Mouse (Mus musculus) hindbrain, embryonic 13.5 days (tissue): ENCODE measurements around the gene Ppp1r9a. TPM values are rescaled to one million over a fixed set of nuclear protein-coding genes. Genes with fewer than 3 reads are reported as not detected.
A peak's percentile ranks its signal among the peaks of the same experiment; 100 is the strongest.

Source experiments
- ATAC-seq: fragments of 200-750 bp; cut with Nextera tagmentation; 2 replicates; pipeline ENCODE4 v1.8.0; 2017; ENCODE audit warnings: moderate TSS enrichment; ENCODE audit not compliant: low FRiP score
- H3K27ac ChIP-seq: fragments of 300-500 bp; sonication (generic); 2 replicates; pipeline ENCODE4 v1.5.1; 2015; ENCODE audit warnings: inconsistent platforms, mild to moderate bottlenecking, moderate library complexity
- H3K27me3 ChIP-seq: fragments of 300-500 bp; sonication (generic); 2 replicates; pipeline ENCODE4 v1.6.1; 2015; ENCODE audit warnings: mild to moderate bottlenecking, inconsistent platforms
- H3K36me3 ChIP-seq: fragments of 300-500 bp; sonication (generic); 2 replicates; pipeline ENCODE4 v1.6.1; 2015; ENCODE audit warnings: mild to moderate bottlenecking, inconsistent platforms
- H3K4me1 ChIP-seq: fragments of 300-500 bp; sonication (generic); replicated peaks from 2 replicates; pipeline ENCODE4 v1.6.1; 2015; ENCODE audit warnings: inconsistent platforms
- H3K4me2 ChIP-seq: fragments of 300-500 bp; sonication (generic); 2 replicates; pipeline ENCODE4 v1.6.1; 2015; ENCODE audit warnings: inconsistent platforms, mild to moderate bottlenecking, moderate library complexity
- H3K4me3 ChIP-seq: fragments of 300-500 bp; sonication (generic); 2 replicates; pipeline ENCODE4 v1.5.1; 2015; ENCODE audit warnings: mild to moderate bottlenecking, inconsistent platforms
- H3K9ac ChIP-seq: fragments of 300-500 bp; sonication (generic); 2 replicates; pipeline ENCODE4 v1.6.1; 2015; ENCODE audit warnings: mild to moderate bottlenecking, inconsistent platforms
- H3K9me3 ChIP-seq: fragments of 300-500 bp; sonication (generic); 2 replicates; pipeline ENCODE4 v1.6.1; 2016; ENCODE audit warnings: inconsistent platforms
- WGBS: fragments of 180-500 bp; shearing (Covaris S2); methylation state at CpG from one replicate; pipeline ENCODE4 v1.1.7; 2015; 5-methylcytosine and 5-hydroxymethylcytosine counted together
- polyA plus RNA-seq: library from polyadenylated mRNA; unstranded; fragments of >200 nt; fragmentation: Nextera tagmentation; extraction: Ambion mirVana; gene quantifications from 2 replicates; pipeline ENCODE4 v1.2.1, GENCODE M21; 2015

Gene Ppp1r9a
- polyA plus RNA-seq, 1 experiment from 2014 or later: 42.0 TPM

DNA sequence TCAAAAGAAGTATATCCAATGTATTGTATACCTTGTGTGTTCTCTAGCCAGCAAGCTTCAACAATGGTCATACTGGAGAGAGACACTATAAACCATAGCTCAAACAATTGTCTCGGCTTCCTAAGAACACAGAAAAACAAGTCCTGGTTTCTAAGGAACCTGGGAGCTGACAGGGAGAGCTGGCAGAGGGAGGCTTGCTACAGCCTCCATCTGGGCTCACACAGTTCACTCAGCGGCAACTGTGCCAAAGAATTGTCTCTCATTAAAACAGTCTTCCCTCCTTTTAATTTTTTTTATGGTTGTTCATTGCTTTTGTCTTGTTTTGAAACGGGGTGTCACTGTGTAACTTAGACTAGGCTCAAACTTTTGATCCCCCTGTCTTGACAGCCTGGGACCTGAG is 217.5 kb downstream of the Ppp1r9a start:
- Histone ChIP-seq H3K4me3 (no peak overlapping the region), H3K4me2 (no peak overlapping the region)

DNA sequence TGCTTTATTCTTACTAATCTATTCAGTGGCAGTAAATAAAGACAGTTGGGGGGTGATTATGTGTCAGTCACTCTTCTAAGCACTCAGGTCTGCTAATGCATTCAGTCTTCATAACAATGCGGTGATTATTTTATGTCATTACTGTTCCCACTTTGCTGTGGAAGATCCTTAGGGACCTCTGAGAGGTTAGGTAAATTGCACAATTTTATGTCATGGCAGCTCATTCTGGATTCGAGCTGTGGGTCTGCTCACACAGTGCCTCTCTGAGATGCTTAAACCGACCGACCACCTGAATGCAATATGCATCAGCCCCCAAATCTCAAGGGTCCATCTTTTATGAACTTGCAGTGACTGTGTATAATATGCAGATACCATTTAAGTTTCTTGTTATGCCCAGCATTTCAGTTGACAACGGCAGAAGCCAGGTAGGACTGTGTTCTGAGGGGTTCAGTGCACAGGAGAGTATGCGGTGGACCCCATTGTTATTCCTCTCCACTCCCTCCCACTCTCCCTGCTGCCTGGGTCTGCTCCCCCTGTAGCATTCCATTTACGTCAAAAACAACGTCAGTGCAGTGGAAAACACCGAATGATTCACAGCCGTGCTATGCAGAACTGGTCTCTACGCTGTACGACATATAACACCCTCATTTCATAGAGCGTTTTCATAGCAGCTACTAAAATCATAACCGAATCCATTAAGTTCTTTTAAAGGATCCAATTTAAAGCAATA is 226.8 kb downstream of the Ppp1r9a start:
- WGBS: 64% methylated on average over 14 of the region's 14 CpGs
- Histone ChIP-seq H3K36me3 (peaks cover 5% of the 10 kb centered on the region), H3K9me3 (no peaks in the 10 kb centered on the region), H3K4me1 (no peaks in the 10 kb centered on the region), H3K4me2 (no peak overlapping the region), H3K27me3 (no peaks in the 10 kb centered on the region), H3K4me3 (no peak overlapping the region), H3K27ac (0 out of 2 replicates have a peak overlapping the region, but pooled peaks have one; percentile 25), H3K9ac (no peak overlapping the region)
- peak; percentile 61; the same call in 1 of the 2 replicates for ATAC-seq

More for the DNA sequence above, 217.5 kb downstream of the Ppp1r9a start:
- ATAC-seq: no peak
- Histone ChIP-seq H3K9ac (no peak overlapping the region), H3K9me3 (no peaks in the 10 kb centered on the region), H3K27ac (no peak overlapping the region), H3K4me1 (no peaks in the 10 kb centered on the region), H3K27me3 (no peaks in the 10 kb centered on the region), H3K36me3 (peaks cover 10% of the 10 kb centered on the region; the same call in 1 of the 2 replicates)
- WGBS: 53% methylated on average over 3 of the region's 3 CpGs

DNA sequence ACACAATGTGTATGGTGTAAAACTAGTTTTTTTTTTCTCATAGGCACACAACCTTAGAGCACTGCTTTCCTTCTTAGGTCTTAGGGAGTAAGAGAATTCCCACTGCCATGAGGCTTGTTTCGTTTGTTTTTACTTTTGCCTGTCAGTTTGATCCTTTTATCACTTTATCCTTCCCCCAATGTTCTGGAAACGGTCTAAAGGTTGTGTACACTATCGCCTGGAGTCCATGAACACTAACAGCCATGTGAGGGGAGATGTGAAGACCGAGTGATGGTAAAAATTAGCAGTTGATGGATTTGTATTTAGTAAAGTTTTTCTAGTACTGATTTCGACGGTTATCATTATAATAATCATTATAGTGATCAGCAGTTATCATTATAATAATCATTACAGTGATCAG is 232.3 kb downstream of the Ppp1r9a start:
- WGBS: 89% methylated on average over 6 of the region's 6 CpGs
- H3K27ac ChIP-seq: no peak overlapping the region
- no peaks in the 10 kb centered on the region; the same call in 1 of the 2 replicates for H3K4me1 ChIP-seq
- H3K9me3 ChIP-seq: no peaks in the 10 kb centered on the region
- peaks cover 26% of the 10 kb centered on the region for H3K36me3 ChIP-seq
- H3K4me3 ChIP-seq: no peak overlapping the region
- ATAC-seq: no peak
- H3K27me3 ChIP-seq: no peaks in the 10 kb centered on the region
- H3K9ac ChIP-seq: no peak overlapping the region
- H3K4me2 ChIP-seq: no peak overlapping the region

DNA sequence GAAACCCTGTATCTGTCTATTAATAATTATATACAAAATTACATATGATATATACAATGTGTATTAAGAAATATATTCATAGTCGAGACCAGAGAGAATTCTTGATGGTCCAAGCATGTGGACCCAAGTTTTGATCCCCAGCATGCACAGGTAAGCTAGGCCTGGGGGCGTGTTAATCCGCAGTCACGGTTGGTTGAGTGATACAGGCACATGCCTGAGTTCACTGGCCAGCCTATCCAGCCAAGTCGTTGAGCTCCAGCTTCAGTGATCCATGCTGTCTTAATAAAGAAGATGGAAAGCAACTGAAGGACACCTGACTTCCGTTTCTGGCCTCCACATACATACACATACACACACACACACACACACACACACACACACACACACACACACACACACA is 233.3 kb downstream of the Ppp1r9a start:
- Histone ChIP-seq H3K9ac (no peak overlapping the region), H3K4me3 (no peak overlapping the region), H3K4me2 (no peak overlapping the region), H3K36me3 (peaks cover 26% of the 10 kb centered on the region), H3K9me3 (no peaks in the 10 kb centered on the region), H3K4me1 (no peaks in the 10 kb centered on the region; the same call in 1 of the 2 replicates), H3K27ac (no peak overlapping the region), H3K27me3 (no peaks in the 10 kb centered on the region)
- no peak for ATAC-seq
- 83% methylated on average over 6 of the region's 6 CpGs for WGBS

DNA sequence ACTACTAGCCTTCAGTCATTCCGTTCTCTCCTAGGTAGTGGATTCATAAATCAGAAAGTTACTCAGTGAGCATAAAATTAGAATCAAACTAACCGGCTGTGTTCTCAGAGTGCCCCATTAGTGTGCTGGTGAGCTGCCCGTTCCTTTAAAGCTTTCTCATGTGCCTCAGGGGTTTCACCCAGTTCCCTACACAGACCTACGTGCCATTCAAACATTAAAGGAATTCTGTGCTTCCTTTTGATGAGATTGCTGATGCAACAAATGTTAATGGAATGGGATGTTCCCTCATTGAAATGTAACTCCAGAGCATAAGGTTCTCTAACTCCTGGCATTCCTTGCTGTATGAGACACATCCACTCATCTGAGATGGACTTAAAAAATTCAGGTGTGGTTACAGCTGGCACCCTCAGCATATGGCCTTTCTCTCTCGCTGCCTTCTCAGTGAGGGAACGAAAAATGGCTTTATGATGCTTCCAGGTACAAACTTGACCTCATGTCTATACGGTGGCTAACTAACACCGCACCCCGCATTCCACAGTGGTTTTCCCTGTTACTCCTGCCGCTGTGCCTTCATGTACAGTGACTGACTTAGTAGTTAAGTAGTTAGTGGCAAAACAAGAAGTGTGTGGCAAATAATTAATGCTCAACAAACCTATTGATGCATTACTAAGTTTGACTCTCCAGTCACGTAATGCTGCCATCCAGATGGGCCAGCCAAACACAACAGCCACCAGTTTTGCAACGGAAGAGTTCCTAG is 236.3 kb downstream of the Ppp1r9a start:
- Histone ChIP-seq H3K4me2 (no peak overlapping the region), H3K9me3 (no peaks in the 10 kb centered on the region), H3K27me3 (no peaks in the 10 kb centered on the region), H3K4me1 (no peaks in the 10 kb centered on the region; the same call in 1 of the 2 replicates), H3K36me3 (peaks cover 31% of the 10 kb centered on the region), H3K4me3 (no peak overlapping the region), H3K9ac (no peak overlapping the region), H3K27ac (no peak overlapping the region)
- no peak for ATAC-seq
- 86% methylated on average over 12 of the region's 12 CpGs for WGBS

DNA sequence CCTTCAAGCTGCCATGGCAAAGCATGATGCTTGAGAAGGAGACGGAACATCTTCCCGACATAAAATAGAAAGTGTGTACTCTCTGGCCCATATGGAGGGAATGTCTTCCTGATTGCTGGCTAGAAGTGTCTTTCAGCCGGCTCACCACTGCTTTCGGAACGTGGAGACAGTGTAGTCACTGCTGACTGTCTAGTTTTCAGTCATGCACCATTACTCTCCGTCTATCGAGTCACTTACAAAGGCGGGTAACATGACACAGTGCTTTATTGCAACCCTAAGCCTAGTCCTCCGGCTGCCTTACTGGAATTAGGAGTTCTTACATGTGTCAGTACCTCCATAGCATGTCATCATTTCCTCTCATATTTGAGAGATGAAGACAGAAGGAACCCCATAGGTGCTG is 236.9 kb downstream of the Ppp1r9a start:
- WGBS: 71% methylated on average over 9 of the region's 9 CpGs
- no peak for ATAC-seq

DNA sequence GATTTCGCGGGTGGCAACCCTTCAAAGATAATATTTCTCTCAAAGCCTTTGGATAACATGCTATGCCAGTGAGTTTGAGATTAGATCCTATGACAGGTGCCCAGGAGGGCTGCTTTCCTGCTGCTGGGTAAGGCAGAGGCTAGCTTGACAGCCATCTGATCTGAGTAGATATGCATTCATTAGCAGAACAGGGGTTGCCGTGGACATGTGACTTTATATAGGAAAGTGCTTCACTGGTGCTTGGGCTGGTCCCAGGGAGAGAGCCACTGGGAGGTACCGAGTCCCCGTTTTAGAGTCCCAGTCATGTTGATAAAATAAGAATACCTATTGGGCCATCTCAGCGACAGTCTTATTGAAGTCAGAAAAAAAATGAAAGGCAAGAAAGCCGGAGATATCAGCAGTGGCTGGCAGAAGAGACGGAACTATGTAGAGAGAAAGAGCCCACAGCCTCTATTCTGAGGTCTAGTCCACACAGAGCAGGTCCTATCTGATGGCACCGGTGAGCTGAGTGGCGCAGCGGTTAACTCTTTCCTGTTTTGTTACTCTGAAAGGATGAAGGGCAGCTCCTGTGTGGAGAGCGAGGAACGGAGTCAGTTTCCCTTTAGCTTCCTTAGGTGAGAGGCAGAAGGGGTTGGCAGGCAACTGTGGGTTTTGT is 244.9 kb downstream of the Ppp1r9a start:
- H3K27ac ChIP-seq: no peak overlapping the region
- no peak overlapping the region for H3K4me3 ChIP-seq
- H3K36me3 ChIP-seq: peaks cover 2% of the 10 kb centered on the region; the same call in 1 of the 2 replicates
- H3K27me3 ChIP-seq: no peaks in the 10 kb centered on the region
- H3K4me1 ChIP-seq: peaks cover 9% of the 10 kb centered on the region; the same call in 1 of the 2 replicates
- no peak for ATAC-seq
- no peak overlapping the region for H3K4me2 ChIP-seq
- no peaks in the 10 kb centered on the region for H3K9me3 ChIP-seq
- H3K9ac ChIP-seq: no peak overlapping the region
- 79% methylated on average over 13 of the region's 13 CpGs for WGBS

More for the DNA sequence above, 236.9 kb downstream of the Ppp1r9a start:
- Histone ChIP-seq H3K9me3 (no peaks in the 10 kb centered on the region), H3K4me3 (no peak overlapping the region), H3K4me2 (no peak overlapping the region), H3K27ac (no peak overlapping the region), H3K36me3 (peaks cover 26% of the 10 kb centered on the region), H3K9ac (no peak overlapping the region), H3K4me1 (no peaks in the 10 kb centered on the region; the same call in 1 of the 2 replicates), H3K27me3 (no peaks in the 10 kb centered on the region)

DNA sequence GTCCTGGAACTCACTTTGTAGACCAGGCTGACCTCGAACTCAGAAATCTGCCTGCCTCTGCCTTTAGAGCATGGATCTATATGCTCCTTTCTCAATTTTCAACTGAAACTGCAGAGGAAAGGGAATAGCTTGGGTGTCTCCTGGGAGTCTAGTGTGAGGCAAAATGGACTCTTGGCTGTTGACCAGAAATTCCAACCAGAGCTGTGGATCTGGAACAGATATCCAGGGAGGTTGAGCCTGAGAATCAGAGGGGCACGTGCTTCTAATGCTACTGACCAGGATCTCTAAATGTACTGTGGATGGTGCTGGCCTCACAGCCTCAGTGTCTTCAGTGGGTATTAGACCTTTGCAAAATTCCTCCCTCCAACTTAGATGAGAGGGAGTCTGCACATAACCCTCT is 247.2 kb downstream of the Ppp1r9a start:
- Histone ChIP-seq H3K27me3 (no peaks in the 10 kb centered on the region), H3K9me3 (no peaks in the 10 kb centered on the region), H3K4me2 (no peak overlapping the region), H3K27ac (no peak overlapping the region), H3K4me3 (no peak overlapping the region), H3K36me3 (peaks cover 13% of the 10 kb centered on the region; the same call in 1 of the 2 replicates), H3K9ac (no peak overlapping the region), H3K4me1 (peaks cover 9% of the 10 kb centered on the region; the same call in 1 of the 2 replicates)
- ATAC-seq: no peak
- whole genome bisulfite sequencing: 84% methylated on average over 2 of the region's 2 CpGs

DNA sequence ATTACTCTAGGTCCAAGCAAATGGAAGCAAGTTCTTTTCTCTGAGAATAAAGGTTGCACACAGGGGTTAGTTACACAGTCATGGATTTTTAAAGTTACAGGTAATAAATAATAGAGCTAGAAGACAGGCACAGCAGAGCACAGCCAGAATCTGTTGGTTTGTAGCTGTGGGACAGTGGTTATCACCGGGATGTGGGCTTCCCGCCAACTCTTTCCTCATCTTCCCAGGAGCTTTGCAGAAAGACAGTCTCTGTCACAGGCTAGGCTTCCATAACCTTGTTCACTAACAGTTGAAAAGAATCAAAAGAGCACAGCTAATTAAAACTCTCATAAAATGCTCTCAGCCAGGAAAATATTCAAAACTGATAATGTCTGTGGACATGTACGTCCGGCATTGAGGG is 248.5 kb downstream of the Ppp1r9a start:
- Histone ChIP-seq H3K36me3 (peaks cover 17% of the 10 kb centered on the region; the same call in 1 of the 2 replicates), H3K4me1 (peaks cover 9% of the 10 kb centered on the region; the same call in 1 of the 2 replicates), H3K4me2 (no peak overlapping the region), H3K27me3 (no peaks in the 10 kb centered on the region), H3K9ac (no peak overlapping the region), H3K9me3 (no peaks in the 10 kb centered on the region), H3K27ac (no peak overlapping the region), H3K4me3 (no peak overlapping the region)
- 60% methylated on average over 4 of the region's 4 CpGs for WGBS
- no peak for ATAC-seq

DNA sequence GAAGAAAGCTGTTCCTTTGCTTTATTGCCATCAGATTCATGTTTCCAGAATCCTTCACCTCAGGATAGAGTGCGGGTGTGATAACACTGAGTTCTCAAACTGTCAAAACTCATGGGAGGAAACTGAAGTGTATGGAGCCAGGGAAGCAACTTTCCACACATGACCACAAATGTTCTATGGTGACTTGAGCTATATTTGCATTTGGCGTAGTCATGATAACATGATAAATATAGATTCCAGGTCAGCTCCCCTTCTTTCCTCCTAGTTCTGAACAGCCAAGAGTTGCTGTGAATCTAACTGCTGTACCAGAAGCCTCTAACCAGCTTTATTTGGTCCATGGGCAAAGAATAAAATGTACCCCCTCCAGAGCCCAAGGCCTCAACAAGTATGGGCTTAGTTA is 249.5 kb downstream of the Ppp1r9a start:
- Histone ChIP-seq H3K4me1 (peaks cover 9% of the 10 kb centered on the region; the same call in 1 of the 2 replicates), H3K4me3 (no peak overlapping the region), H3K27ac (no peak overlapping the region), H3K9ac (no peak overlapping the region), H3K36me3 (peaks cover 18% of the 10 kb centered on the region; the same call in 1 of the 2 replicates), H3K27me3 (no peaks in the 10 kb centered on the region), H3K4me2 (no peak overlapping the region), H3K9me3 (no peaks in the 10 kb centered on the region)
- ATAC-seq: no peak
- WGBS: 89% methylated on average over 2 of the region's 2 CpGs

DNA sequence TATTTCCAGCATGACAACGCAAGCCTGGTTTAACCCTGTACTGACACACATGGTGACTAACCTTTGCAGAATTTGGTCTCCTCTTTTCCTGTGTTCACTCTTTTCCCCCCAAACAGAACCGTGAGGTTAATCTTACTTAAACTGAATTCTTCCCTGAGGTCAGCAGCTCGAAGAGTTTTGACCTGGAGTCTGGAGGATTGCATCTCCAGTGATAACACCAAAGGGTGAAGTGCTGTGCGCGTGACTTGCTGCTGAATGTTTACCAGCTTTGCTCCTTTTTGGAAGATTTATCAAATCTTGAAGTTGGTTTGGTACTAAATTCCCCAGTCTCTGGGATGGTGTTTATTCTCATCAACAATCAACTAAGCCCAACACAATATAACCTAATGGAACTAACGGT is 252.1 kb downstream of the Ppp1r9a start:
- Histone ChIP-seq H3K4me3 (no peak overlapping the region), H3K4me1 (peaks cover 9% of the 10 kb centered on the region; the same call in 1 of the 2 replicates), H3K4me2 (no peak overlapping the region), H3K27me3 (no peaks in the 10 kb centered on the region), H3K27ac (no peak overlapping the region), H3K36me3 (peaks cover 39% of the 10 kb centered on the region), H3K9ac (no peak overlapping the region), H3K9me3 (no peaks in the 10 kb centered on the region)
- 93% methylated on average over 6 of the region's 6 CpGs for WGBS
- ATAC-seq: no peak
